Mouse (Mus musculus) CD4-positive helper T cell, adult 2 months (primary cell): ENCODE data around the gene Cbx3.

ENCODE experiments used
- DNase-seq: peaks from one replicate; pipeline ENCODE4 v3.0.0-alpha.2; 2012; ENCODE audit warnings: low read depth, missing footprints, low spot score

The Cbx3 gene

GRCm38 (mm10) chr6:51523807-51524320 lies 53.7 kb downstream of the Cbx3 start, which contains the start of gene Snx10:
TSS of gene Snx10 (plus strand) at chr6:51523901.
- DNase-seq: peak; percentile 51

- DNase-seq: peak; percentile 47
These were observed 54.3 kb downstream of the Cbx3 start for GRCm38 (mm10) chr6:51524321-51524931.

- no peak for DNase-seq
These were observed 54.8 kb downstream of the Cbx3 start for GRCm38 (mm10) chr6:51525001-51525400.

- no peak for DNase-seq
These were observed 59.3 kb downstream of the Cbx3 start for GRCm38 (mm10) chr6:51529457-51529856.
